Mouse (Mus musculus) adrenal gland, adult (tissue): ENCODE measurements around the gene Frmd4b.
"Not testable (repeated sequence)": the region's sequence is repeated elsewhere in the genome, so short reads cannot be mapped to it uniquely, and the experiment has no call there.

Source experiments
- DNase-seq, 2 experiments: peaks; one replicate each; pipeline ENCODE4 v3.0.0; 2022 to 2023; ENCODE audit warnings: low spot score in 1 of 2; ENCODE audit not compliant: inconsistent age in 2 of 2

Gene Frmd4b

GRCm38 (mm10) chr6:97392912-97393311 lies 224.4 kb downstream of the Frmd4b start:
- DNase-seq = no peak

GRCm38 (mm10) chr6:97387388-97387787 lies 230.0 kb downstream of the Frmd4b start:
- no peak for DNase-seq

DNA sequence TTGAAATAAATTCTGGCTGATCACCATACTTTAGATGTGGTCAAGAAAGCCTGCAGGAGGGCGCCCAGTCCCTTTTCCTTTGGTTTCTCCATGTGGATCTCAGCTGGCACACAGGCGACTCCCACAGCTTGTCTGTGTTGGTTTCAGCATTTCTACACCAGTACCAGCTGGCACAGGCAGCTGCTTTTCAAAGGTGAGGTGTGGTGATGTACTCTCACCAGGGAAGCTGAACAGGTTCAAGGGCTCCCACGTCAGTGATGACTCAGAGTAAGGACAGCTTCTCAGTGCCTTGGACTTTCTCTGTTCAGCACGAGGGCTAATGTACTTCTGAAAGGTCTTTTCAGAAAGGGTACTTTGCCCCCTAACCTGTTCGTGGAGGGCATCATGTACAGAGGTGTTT lies 232.4 kb downstream of the Frmd4b start:
- peak; percentile 10 to 51 for DNase-seq

GRCm38 (mm10) chr6:97381275-97381674 lies 236.1 kb downstream of the Frmd4b start:
- no peak for DNase-seq

- no peak for DNase-seq
Observed at GRCm38 (mm10) chr6:97370947-97371346, 246.4 kb downstream of the Frmd4b start.

GRCm38 (mm10) chr6:97370460-97370859 lies 246.9 kb downstream of the Frmd4b start:
- no peak for DNase-seq

DNA sequence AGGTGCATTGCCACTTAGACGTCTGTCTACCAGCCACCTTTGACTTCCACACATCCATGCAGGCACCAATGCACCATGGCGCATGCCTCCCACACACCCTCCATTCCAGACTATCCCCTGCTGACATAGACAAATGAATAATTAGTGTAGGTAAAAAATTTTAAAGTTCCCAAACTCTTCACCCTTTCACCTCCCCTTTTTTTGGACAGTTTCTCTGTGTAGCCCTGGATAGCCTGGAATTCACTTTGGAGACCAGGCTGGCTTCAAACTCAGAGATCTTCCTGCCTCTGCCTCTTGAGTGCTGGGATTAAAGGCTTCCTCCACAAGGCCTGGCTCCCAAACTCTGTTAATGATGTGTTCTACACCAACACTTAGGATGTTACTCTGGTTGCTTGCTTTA lies 253.5 kb downstream of the Frmd4b start:
- DNase-seq = no peak

DNA sequence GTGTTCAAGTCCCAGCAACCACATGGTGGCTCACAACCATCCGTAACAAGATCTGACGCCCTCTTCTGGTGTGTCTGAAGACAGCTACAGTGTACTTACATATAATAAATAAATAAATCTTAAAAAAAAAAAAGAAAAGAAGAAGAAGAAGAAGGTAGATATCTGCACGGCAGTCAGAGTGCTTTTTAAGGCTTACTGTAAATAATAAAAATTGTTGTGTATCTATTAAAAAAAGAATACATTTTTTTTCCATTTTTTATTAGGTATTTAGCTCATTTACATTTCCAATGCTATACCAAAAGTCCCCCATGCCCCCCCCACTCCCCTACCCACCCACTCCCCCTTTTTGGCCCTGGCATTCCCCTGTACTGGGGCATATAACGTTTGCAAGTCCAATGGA lies 259.7 kb downstream of the Frmd4b start:
- DNase-seq = not testable (repeated sequence)

DNA sequence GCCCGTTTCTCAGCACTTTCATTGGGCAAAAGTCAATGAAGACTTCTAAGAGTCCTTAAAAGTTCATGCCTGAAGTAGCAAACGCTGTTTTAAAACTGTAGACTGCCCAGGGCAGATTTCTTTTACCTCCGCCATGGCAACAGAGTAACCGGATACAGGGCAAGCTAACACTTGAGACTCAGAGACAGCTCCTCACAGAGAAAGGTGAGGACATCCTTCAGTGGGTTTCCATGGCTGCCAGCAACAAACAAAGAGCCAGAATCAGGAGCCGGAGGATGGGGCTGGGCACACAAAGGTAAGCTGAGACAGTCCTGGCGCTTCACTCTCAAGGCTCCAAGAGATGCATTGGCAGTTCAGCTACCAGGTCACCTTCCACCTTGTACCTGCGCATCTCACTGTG lies 260.7 kb downstream of the Frmd4b start:
- no peak for DNase-seq

DNA sequence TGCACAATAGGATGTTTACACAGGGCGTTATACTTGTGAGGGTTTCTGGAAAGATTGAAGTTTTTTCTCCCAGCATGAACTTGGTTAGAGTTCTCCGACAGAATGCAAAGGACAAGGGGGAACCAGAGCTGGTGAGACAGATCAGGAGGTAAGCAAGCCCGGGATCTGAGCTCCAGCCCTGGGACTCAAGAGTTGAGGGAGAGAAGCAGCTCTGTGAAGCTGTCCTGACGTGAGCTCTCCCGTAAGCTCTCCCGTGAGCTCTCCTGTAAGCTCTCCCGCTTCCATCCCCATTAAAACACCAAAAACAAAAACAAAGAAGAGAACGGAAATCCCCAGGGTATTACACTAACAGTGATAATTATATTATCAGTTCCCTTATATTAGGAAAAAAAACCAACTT lies 262.2 kb downstream of the Frmd4b start:
- DNase-seq = peak in 1 of 2 experiments; percentile 14

DNA sequence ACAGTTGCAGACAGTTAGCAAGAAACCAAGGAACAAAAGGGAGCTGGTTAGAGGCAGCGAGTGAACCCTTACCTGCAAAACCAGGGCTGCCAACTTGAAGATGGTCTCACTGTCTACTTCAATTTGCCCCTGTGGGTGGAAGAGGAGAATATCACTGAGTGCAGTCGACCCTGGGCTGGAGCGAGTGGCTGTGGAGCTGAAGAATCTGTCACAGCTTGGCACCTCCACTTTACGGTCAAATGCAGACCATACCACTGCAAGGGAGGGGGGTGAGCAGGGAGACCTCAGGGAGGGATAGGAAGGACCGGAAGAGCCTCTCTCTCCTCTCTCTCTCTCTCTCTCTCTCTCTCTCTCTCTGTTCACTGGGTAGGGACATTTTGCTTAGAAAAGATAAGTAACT lies 263.4 kb downstream of the Frmd4b start:
- DNase-seq = peak in 1 of 2 experiments; percentile 17

DNA sequence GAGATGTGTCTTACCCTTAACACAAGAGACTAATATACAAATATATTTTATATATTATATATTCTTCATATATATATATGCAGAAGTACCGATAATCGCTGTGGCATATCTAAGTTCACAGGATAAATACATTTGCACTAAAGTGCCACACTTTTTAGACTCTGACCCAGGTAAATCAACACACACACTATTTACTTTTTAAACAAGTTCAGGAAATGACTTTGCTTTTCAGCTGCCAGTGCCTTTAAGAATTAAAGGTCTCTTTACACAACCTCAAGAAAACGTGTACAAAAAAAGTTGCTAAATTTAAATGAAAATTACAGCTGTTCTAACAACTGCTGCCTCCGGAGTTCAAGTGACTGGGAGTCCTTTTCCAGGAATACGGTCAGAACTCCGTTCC lies 264.0 kb downstream of the Frmd4b start:
- no peak for DNase-seq

GRCm38 (mm10) chr6:97352505-97353154 lies 264.7 kb downstream of the Frmd4b start:
- DNase-seq = no peak

DNA sequence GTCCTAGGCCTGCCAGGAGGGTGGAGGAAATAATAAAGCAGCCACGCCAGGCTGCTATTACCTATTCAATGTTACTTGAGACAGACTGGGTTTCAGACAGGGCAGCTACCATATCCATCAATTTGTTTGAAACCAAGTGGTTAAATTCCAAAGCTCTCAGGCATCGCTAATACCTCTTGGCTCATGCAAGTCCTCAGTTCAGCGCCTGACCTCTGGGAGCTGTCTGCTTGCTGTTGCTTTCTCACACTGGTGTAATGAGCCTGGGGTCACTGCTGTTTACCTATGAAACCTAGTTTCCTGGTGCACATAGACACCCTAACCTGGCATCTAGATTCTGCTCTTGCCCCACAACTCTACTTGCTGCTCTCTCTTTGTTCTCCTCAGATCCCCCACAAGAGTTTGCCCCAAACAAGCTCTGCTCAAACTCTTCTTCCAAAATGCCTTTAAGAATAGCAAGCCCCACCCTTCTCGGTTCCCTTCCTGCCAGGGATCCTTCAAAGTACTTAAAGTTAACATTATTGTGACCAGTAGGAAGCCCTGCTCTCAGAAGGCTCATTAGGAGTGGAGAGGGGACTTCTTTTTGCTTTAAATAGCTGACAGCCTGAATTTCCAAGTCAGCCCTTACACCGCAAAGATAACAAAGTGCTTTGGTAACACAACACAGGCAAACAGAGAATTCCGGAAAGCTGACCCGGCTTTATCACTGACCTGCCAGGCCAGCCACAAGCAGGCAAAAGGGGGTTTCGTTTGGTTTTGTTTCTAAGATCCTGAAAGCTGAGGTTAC lies 267.8 kb downstream of the Frmd4b start:
- no peak for DNase-seq

DNA sequence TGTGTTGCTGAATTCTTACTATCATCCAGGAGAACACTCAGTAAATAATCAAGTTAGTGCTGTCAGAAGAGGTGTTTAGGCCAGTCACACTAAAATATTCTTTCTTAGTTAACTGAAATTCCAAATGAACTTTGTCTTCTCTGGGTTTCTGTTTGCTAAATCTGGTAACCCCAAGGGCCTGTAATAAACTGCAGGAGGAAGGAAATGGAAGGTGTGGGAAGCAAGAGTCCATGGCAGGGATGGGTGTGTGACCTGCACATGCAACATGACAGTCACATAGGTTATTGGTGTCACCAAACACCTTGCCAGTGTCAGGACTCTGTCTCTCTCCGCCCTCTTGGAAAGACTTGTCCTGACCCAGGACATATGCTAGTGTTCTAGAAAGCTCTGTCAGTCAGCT lies 270.4 kb downstream of the Frmd4b start:
- DNase-seq = no peak

- DNase-seq = no peak
Observed at GRCm38 (mm10) chr6:97346527-97346926, 270.8 kb downstream of the Frmd4b start.

GRCm38 (mm10) chr6:97345921-97346320 lies 271.4 kb downstream of the Frmd4b start:
- no peak for DNase-seq

GRCm38 (mm10) chr6:97342185-97342584 lies 275.2 kb downstream of the Frmd4b start:
- DNase-seq = no peak

- peak in 1 of 2 experiments; percentile 50 for DNase-seq
Observed at GRCm38 (mm10) chr6:97341628-97342027, 275.7 kb downstream of the Frmd4b start.

- DNase-seq = no peak
Observed at GRCm38 (mm10) chr6:97341148-97341547, 276.2 kb downstream of the Frmd4b start.

GRCm38 (mm10) chr6:97340211-97340791 lies 277.0 kb downstream of the Frmd4b start:
- no peak for DNase-seq

DNA sequence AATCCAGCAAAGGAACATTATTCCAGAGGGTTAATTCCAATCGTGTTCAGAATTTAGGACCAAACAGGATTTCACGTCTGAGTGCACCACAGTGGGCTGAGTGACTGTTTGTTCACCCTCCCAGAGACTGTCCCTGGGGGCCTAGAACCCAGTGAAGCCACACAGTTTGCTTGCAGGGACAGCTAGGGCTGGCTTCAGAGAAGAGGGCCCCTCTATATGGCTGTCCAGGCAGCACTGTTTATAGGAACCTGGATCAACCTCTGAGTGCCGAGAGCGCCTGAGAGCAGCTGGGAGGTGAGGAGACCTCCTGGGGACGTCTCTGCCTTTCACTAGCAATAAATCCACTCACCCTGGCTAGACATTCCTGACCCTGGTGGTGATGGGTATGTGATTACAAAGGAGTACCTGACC lies 278.1 kb downstream of the Frmd4b start:
- no peak for DNase-seq
